Mouse (Mus musculus) liver, embryonic 12.5 days (tissue): ENCODE measurements around the gene Tmem86a. TPM values are rescaled to one million over a fixed set of nuclear protein-coding genes. Genes with fewer than 3 reads are reported as not detected.

Experiments used
- ATAC-seq: fragments of 200-750 bp; cut with Nextera tagmentation; 2 replicates; pipeline ENCODE4 v1.8.0; 2017; ENCODE audit warnings: moderate number of reproducible peaks, mild to moderate bottlenecking, moderate library complexity
- H3K27ac ChIP-seq: fragments of 300-500 bp; sonication (generic); 2 replicates; pipeline ENCODE4 v1.5.1; 2016; ENCODE audit warnings: mild to moderate bottlenecking
- H3K27me3 ChIP-seq: fragments of 300-500 bp; sonication (generic); replicated peaks from 2 replicates; pipeline ENCODE4 v1.6.1; 2016; ENCODE audit warnings: mild to moderate bottlenecking, moderate library complexity
- H3K36me3 ChIP-seq: fragments of 300-500 bp; sonication (generic); 2 replicates; pipeline ENCODE4 v1.6.1; 2016; ENCODE audit warnings: mild to moderate bottlenecking, moderate library complexity
- H3K4me1 ChIP-seq: fragments of 300-500 bp; sonication (generic); 2 replicates; pipeline ENCODE4 v1.6.1; 2016
- H3K4me2 ChIP-seq: fragments of 300-500 bp; sonication (generic); 2 replicates; pipeline ENCODE4 v1.6.1; 2016; ENCODE audit warnings: mild to moderate bottlenecking, moderate library complexity
- H3K4me3 ChIP-seq: fragments of 300-500 bp; sonication (generic); 2 replicates; pipeline ENCODE4 v1.5.1; 2016; ENCODE audit warnings: mild to moderate bottlenecking, moderate library complexity
- H3K9ac ChIP-seq: fragments of 300-500 bp; sonication (generic); 2 replicates; pipeline ENCODE4 v1.6.1; 2016; ENCODE audit warnings: mild to moderate bottlenecking, moderate library complexity
- H3K9me3 ChIP-seq: fragments of 300-500 bp; sonication (generic); replicated peaks from 2 replicates; pipeline ENCODE4 v1.6.1; 2016; ENCODE audit warnings: mild to moderate bottlenecking, moderate library complexity
- WGBS: fragments of 180-500 bp; shearing (Covaris S2); methylation state at CpG from one replicate; pipeline ENCODE4 v1.1.7; 2016; ENCODE audit not compliant: insufficient replicate concordance; 5-methylcytosine and 5-hydroxymethylcytosine counted together
- polyA plus RNA-seq: library from polyadenylated mRNA; unstranded; fragments of >200 nt; fragmentation: Nextera tagmentation; extraction: Ambion mirVana; gene quantifications from 2 replicates; pipeline ENCODE4 v1.2.1, GENCODE M21; 2016

The Tmem86a gene
- polyA plus RNA-seq, 1 experiment from 2014 or later = 20.3 TPM

GRCm38 (mm10) chr7:47056273-47056672, 5.9 kb downstream of the Tmem86a start:
- Histone ChIP-seq H3K4me1 (peaks cover 39% of the 10 kb centered on the region), H3K9ac (no peak overlapping the region), H3K9me3 (no peaks in the 10 kb centered on the region), H3K27ac (no peak overlapping the region), H3K4me2 (no peak overlapping the region), H3K4me3 (no peak overlapping the region), H3K27me3 (peaks cover 47% of the 10 kb centered on the region), H3K36me3 (peaks cover 17% of the 10 kb centered on the region)
- ATAC-seq = no peak
- 51% methylated on average over 4 of the region's 4 CpGs for WGBS

DNA sequence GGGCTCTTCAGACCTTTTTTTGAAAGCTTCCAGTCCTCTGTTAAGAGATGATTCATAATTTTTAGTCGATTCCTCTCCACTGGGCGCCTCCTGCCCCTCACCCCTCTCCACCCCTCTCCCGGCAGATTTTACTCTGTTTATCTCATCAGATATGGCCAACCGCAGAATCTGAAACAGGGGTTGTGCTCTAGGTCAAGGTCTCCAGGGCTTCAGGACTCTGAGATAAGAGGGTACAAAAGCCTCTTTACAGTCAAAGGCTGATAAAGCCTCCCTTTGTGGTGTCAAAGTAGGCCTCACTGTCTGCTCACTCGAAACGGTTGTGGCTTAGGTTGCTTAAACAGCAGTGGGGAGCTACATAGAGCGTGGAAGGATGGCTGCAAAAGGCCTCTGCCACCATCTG, 8.9 kb downstream of the Tmem86a start:
- H3K27ac ChIP-seq = peak overlapping the region; percentile 23; the same call in 1 of the 2 replicates
- no peak overlapping the region for H3K4me2 ChIP-seq
- H3K36me3 ChIP-seq = peaks cover 5% of the 10 kb centered on the region; the same call in 1 of the 2 replicates
- WGBS = 10% methylated on average over 7 of the region's 7 CpGs
- no peak overlapping the region for H3K9ac ChIP-seq
- ATAC-seq = peak; percentile 57
- H3K4me1 ChIP-seq = peaks cover 30% of the 10 kb centered on the region
- H3K27me3 ChIP-seq = peaks cover 46% of the 10 kb centered on the region
- H3K4me3 ChIP-seq = no peak overlapping the region
- H3K9me3 ChIP-seq = no peaks in the 10 kb centered on the region

DNA sequence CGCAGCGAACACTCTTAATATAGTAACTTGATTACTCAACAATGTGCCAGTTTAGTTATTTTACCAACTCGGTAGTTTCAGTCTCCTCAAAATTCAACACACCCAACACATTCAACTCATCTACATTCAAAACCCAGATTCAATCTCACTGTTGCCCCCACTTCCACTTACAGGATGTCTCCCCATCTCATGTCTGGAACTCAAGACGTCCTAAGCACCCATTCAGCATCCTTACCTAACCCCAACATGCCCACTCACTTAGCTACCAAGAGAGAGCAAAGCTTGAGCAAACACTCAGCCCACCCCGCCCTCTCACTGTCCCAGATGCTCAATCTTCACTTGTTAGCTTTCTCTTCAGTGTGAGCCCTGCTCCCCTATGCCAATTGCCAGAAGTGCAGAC, 11.2 kb downstream of the Tmem86a start:
- H3K4me1 ChIP-seq = peaks cover 25% of the 10 kb centered on the region
- H3K36me3 ChIP-seq = no peaks in the 10 kb centered on the region
- no peaks in the 10 kb centered on the region for H3K9me3 ChIP-seq
- peak overlapping the region; percentile 30 for H3K4me2 ChIP-seq
- 56% methylated on average over 5 of the region's 5 CpGs for WGBS
- H3K4me3 ChIP-seq = no peak overlapping the region
- ATAC-seq = no peak
- no peak overlapping the region for H3K27ac ChIP-seq
- peaks cover 36% of the 10 kb centered on the region for H3K27me3 ChIP-seq
- no peak overlapping the region for H3K9ac ChIP-seq

GRCm38 (mm10) chr7:47066942-47067341, 16.5 kb downstream of the Tmem86a start:
- no peak for ATAC-seq
- Histone ChIP-seq H3K36me3 (no peaks in the 10 kb centered on the region), H3K4me1 (peaks cover under 1% of the 10 kb centered on the region; the same call in 1 of the 2 replicates), H3K27ac (no peak overlapping the region), H3K9me3 (no peaks in the 10 kb centered on the region), H3K4me2 (no peak overlapping the region), H3K4me3 (no peak overlapping the region), H3K9ac (no peak overlapping the region), H3K27me3 (peaks cover 11% of the 10 kb centered on the region; the same call in 1 of the 2 replicates)
- 68% methylated on average over 3 of the region's 3 CpGs for WGBS

- H3K27ac ChIP-seq = no peak overlapping the region
- no peak overlapping the region for H3K4me3 ChIP-seq
- H3K9me3 ChIP-seq = no peaks in the 10 kb centered on the region
- 38% methylated on average over 5 of the region's 5 CpGs for WGBS
- H3K4me1 ChIP-seq = no peaks in the 10 kb centered on the region
- H3K36me3 ChIP-seq = no peaks in the 10 kb centered on the region
- peaks cover 8% of the 10 kb centered on the region; the same call in 1 of the 2 replicates for H3K27me3 ChIP-seq
- H3K9ac ChIP-seq = no peak overlapping the region
- no peak overlapping the region for H3K4me2 ChIP-seq
- ATAC-seq = 0 out of 2 replicates have a peak, but pooled peaks have one; percentile 23
These were observed 17.5 kb downstream of the Tmem86a start for GRCm38 (mm10) chr7:47067879-47068278.

DNA sequence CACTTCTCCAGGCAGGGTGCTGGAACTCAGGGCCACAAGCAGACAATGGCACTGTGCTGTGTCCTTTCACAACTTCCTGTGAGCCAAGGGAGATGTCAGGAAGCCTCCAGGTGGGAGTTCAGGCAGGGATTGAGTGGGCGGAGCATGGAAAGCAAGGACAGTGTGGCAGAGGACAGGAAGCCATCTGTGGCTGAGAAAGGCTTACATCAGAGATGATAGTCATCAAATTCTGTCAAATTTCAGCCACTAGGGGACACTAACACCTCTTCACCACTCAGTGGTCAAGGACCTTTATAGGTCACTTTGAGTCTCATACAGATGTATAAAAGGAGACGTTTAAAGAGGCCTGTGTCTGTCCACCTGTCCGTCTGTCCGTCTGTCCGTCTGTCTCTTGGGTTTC, 22.1 kb downstream of the Tmem86a start:
- Histone ChIP-seq H3K36me3 (no peaks in the 10 kb centered on the region), H3K4me2 (no peak overlapping the region), H3K27me3 (no peaks in the 10 kb centered on the region; the same call in 1 of the 2 replicates), H3K9me3 (no peaks in the 10 kb centered on the region), H3K4me1 (peaks cover 4% of the 10 kb centered on the region; the same call in 1 of the 2 replicates), H3K27ac (no peak overlapping the region), H3K9ac (no peak overlapping the region), H3K4me3 (no peak overlapping the region)
- no peak for ATAC-seq
- WGBS = 61% methylated on average over 5 of the region's 5 CpGs

- H3K27ac ChIP-seq = no peak overlapping the region
- 55% methylated on average over 18 of the region's 18 CpGs for WGBS
- no peaks in the 10 kb centered on the region; the same call in 1 of the 2 replicates for H3K27me3 ChIP-seq
- H3K4me1 ChIP-seq = peaks cover 4% of the 10 kb centered on the region; the same call in 1 of the 2 replicates
- no peak for ATAC-seq
- no peaks in the 10 kb centered on the region for H3K9me3 ChIP-seq
- H3K9ac ChIP-seq = no peak overlapping the region
- no peak overlapping the region for H3K4me3 ChIP-seq
- no peak overlapping the region for H3K4me2 ChIP-seq
- H3K36me3 ChIP-seq = no peaks in the 10 kb centered on the region
These were observed 23.4 kb downstream of the Tmem86a start for GRCm38 (mm10) chr7:47073536-47074521.

- Histone ChIP-seq H3K4me2 (no peak overlapping the region), H3K36me3 (no peaks in the 10 kb centered on the region), H3K4me3 (no peak overlapping the region), H3K9ac (no peak overlapping the region), H3K9me3 (no peaks in the 10 kb centered on the region), H3K27me3 (no peaks in the 10 kb centered on the region; the same call in 1 of the 2 replicates), H3K4me1 (peaks cover 7% of the 10 kb centered on the region; the same call in 1 of the 2 replicates), H3K27ac (no peak overlapping the region)
- WGBS = 69% methylated on average over 6 of the region's 6 CpGs
- no peak for ATAC-seq
These were observed 25.8 kb downstream of the Tmem86a start for GRCm38 (mm10) chr7:47076193-47076592.

GRCm38 (mm10) chr7:47076729-47077128, 26.3 kb downstream of the Tmem86a start:
- Histone ChIP-seq H3K27me3 (no peaks in the 10 kb centered on the region; the same call in 1 of the 2 replicates), H3K9ac (no peak overlapping the region), H3K36me3 (no peaks in the 10 kb centered on the region), H3K27ac (no peak overlapping the region), H3K9me3 (no peaks in the 10 kb centered on the region), H3K4me2 (no peak overlapping the region), H3K4me3 (no peak overlapping the region), H3K4me1 (peaks cover 7% of the 10 kb centered on the region; the same call in 1 of the 2 replicates)
- WGBS = 62% methylated on average over 3 of the region's 3 CpGs
- no peak for ATAC-seq

GRCm38 (mm10) chr7:47077451-47077850, 27.1 kb downstream of the Tmem86a start:
- Histone ChIP-seq H3K27ac (no peak overlapping the region), H3K9ac (no peak overlapping the region), H3K36me3 (no peaks in the 10 kb centered on the region), H3K9me3 (no peaks in the 10 kb centered on the region), H3K4me3 (no peak overlapping the region), H3K4me2 (no peak overlapping the region), H3K27me3 (no peaks in the 10 kb centered on the region; the same call in 1 of the 2 replicates), H3K4me1 (peaks cover 7% of the 10 kb centered on the region; the same call in 1 of the 2 replicates)
- no peak for ATAC-seq
- 54% methylated on average over 8 of the region's 8 CpGs for WGBS

DNA sequence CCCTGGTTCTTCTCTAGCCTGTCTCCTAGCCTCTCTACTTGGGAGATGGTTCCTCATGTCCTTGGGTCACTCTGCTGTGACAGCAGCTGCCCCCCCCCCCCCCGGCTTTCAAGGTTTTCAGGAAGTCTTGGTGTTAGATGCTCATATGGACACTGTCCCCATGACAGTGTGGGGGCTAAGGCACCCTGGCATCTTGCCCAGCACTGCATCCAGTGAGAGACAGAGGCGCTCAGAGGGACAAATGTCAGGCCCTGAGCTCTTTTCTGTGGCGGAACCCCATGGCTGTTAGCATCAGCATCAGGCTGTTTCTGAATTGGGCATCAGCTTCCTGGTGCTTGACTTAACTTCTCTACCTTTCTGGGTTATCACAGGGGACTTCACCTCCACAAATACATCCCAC, 30.5 kb downstream of the Tmem86a start:
- no peak overlapping the region for H3K4me3 ChIP-seq
- 54% methylated on average over 3 of the region's 3 CpGs for whole genome bisulfite sequencing
- H3K4me2 ChIP-seq = no peak overlapping the region
- no peak overlapping the region for H3K27ac ChIP-seq
- H3K9me3 ChIP-seq = no peaks in the 10 kb centered on the region
- 0 out of 2 replicates have a peak, but pooled peaks cover 3% of the 10 kb centered on the region for H3K4me1 ChIP-seq
- no peaks in the 10 kb centered on the region for H3K36me3 ChIP-seq
- no peaks in the 10 kb centered on the region; the same call in 1 of the 2 replicates for H3K27me3 ChIP-seq
- H3K9ac ChIP-seq = no peak overlapping the region
- ATAC-seq = no peak

DNA sequence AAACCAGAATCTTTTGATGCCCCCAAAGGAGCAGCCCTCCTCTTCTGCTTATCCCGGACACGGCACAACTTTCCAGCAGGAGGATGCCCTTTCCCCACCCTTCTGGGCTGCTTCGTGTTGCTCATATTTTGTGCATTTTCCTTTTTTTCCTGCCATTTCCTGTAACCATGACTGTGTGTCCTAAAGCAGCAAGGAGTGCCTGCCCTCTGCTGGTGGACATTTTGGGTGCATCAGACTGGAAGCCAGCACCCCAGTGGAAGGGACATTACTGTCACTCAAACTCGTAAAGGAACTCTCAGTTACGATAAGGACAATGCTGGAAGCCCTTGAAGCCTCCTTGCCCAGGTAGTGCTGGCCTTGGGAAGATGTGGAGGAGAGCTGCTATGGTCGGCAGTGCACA, 30.9 kb downstream of the Tmem86a start:
- Histone ChIP-seq H3K27ac (no peak overlapping the region), H3K36me3 (no peaks in the 10 kb centered on the region), H3K27me3 (no peaks in the 10 kb centered on the region; the same call in 1 of the 2 replicates), H3K4me2 (no peak overlapping the region), H3K4me3 (no peak overlapping the region), H3K9ac (no peak overlapping the region), H3K9me3 (no peaks in the 10 kb centered on the region), H3K4me1 (0 out of 2 replicates have a peak, but pooled peaks cover 3% of the 10 kb centered on the region)
- 30% methylated on average over 6 of the region's 6 CpGs for WGBS
- ATAC-seq = no peak
